Mouse (Mus musculus): ENCODE data around the gene Ctrb1.

- TF ChIP-seq TAL1 (IDR thresholded peaks at IDR 0.05; ENCODE audit: low read length) (no peak), GATA1 (IDR thresholded peaks at IDR 0.05; ENCODE audit: low read length) (no peak)
These were observed 29.3 kb upstream of the Ctrb1 start for GRCm38 (mm10) chr8:111720115-111720544.

All from erythroblast, embryonic 14.5 days (primary cell).